Mouse (Mus musculus) cortical plate, adult 2 months (tissue): ENCODE data around the gene 1700028P14Rik. TPM values are rescaled to one million over a fixed set of nuclear protein-coding genes. Genes with fewer than 3 reads are reported as not detected.

ENCODE experiments used
- H3K27ac ChIP-seq: fragments of 200-500 bp; 2 replicates; pipeline ENCODE4 v1.5.1; 2012; ENCODE audit warnings: low read length, control low read depth, inconsistent platforms; ENCODE audit not compliant: insufficient read depth
- H3K4me1 ChIP-seq: fragments of 200-500 bp; 2 replicates; pipeline ENCODE4 v1.6.1; 2011; ENCODE audit warnings: low read length; ENCODE audit not compliant: control insufficient read depth, insufficient read depth
- H3K4me3 ChIP-seq: fragments of 200-500 bp; 2 replicates; pipeline ENCODE4 v1.5.1; 2011; ENCODE audit warnings: mild to moderate bottlenecking, low read length, control low read depth; ENCODE audit not compliant: insufficient read depth
- CTCF ChIP-seq: fragments of 200-500 bp; IDR thresholded peaks from 2 replicates; pipeline ENCODE4 v1.5.1; 2011; ENCODE audit warnings: mild to moderate bottlenecking, control low read depth, low read length; ENCODE audit not compliant: insufficient read depth; ENCODE audit errors: extremely low read depth
- POLR2A ChIP-seq: fragments of 200-500 bp; IDR thresholded peaks from 2 replicates; pipeline ENCODE4 v1.6.1; 2011; ENCODE audit warnings: mild to moderate bottlenecking, low read length, control low read depth; ENCODE audit not compliant: insufficient read depth; ENCODE audit errors: extremely low read depth
- polyA plus RNA-seq: library from polyadenylated mRNA; depleted of rRNA; stranded (reverse); fragments of >200 nt; gene quantifications from 2 replicates; pipeline ENCODE4 v1.2.3, GENCODE M21; 2012; rRNA removed

1700028P14Rik gene
- polyA plus RNA-seq, 1 experiment = 1.3 TPM

DNA sequence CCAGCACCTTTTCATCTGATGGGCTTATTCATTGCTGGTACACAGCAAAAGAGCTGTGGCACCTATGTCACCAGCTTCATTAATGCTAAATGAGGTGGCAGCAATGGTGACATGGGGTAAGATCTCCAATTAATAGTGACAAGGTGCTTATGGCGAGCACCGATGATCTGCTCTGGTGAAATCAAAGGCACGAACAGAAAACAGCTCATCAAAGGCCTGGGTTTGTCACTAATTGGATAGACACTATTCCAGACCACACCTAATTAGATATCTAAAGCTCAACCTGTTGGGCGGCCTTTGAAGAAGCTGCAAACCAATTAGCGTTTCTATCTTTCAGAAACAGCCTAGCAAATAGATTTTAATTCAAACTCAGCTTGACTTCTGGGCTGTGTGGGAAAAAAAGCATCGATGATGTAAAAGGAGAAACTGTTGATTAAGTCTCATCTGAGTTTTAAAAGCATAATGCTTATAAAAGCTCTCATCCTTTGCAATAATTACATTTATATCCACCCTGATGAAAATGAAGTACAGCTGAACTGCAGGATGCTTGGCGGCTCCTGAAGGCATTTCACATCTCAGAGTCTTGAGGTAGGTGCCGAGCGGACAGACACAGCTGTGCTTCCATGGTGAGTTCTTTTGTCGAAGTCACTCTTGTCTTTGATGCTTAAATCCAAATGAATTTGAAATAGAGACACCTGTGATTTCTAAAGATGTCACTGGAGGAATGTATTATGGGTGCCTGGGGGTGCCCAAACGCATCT, 109.2 kb downstream of the 1700028P14Rik start:
- TF ChIP-seq CTCF = no peak
- H3K4me3 ChIP-seq = no peak overlapping the region
- H3K27ac ChIP-seq = no peak overlapping the region
- peaks cover 7% of the 10 kb centered on the region for H3K4me1 ChIP-seq

GRCm38 (mm10) chr19:23542759-23543158, 109.9 kb downstream of the 1700028P14Rik start:
- H3K4me3 ChIP-seq = no peak overlapping the region
- H3K27ac ChIP-seq = no peak overlapping the region
- no peak for TF ChIP-seq POLR2A
- H3K4me1 ChIP-seq = peaks cover 7% of the 10 kb centered on the region

DNA sequence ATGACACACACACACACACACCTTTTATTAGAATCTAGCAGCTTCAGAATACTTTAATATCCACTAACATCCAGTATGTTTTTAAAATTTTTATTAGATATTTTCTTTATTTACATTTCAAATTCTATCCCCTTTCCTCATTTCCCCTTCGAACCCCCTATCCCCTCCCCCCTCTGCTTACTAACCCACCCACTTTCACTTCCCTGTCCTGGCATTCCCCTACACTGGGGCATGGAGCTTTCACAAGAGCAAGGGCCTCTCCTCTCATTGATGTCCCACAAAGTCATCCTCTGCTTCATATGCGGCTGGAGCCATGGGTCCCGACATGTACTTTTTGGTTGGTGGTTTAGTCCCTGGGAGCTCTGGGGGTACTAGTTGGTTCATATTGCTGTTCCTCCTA, 116.9 kb downstream of the 1700028P14Rik start:
- no peak overlapping the region for H3K4me3 ChIP-seq
- TF ChIP-seq CTCF = no peak
- TF ChIP-seq POLR2A = no peak
- no peak overlapping the region for H3K27ac ChIP-seq
- H3K4me1 ChIP-seq = peaks cover 1% of the 10 kb centered on the region

- Histone ChIP-seq H3K27ac (peak overlapping the region; percentile 59), H3K4me3 (no peak overlapping the region), H3K4me1 (no peaks in the 10 kb centered on the region)
- no peak for TF ChIP-seq CTCF
These were observed 120.7 kb downstream of the 1700028P14Rik start for GRCm38 (mm10) chr19:23531899-23532298.

GRCm38 (mm10) chr19:23523711-23524110, 128.9 kb downstream of the 1700028P14Rik start:
- Histone ChIP-seq H3K4me1 (peaks cover 4% of the 10 kb centered on the region; the same call in 1 of the 2 replicates), H3K27ac (no peak overlapping the region), H3K4me3 (no peak overlapping the region)
- no peak for TF ChIP-seq POLR2A
- peak; percentile 91 for TF ChIP-seq CTCF

DNA sequence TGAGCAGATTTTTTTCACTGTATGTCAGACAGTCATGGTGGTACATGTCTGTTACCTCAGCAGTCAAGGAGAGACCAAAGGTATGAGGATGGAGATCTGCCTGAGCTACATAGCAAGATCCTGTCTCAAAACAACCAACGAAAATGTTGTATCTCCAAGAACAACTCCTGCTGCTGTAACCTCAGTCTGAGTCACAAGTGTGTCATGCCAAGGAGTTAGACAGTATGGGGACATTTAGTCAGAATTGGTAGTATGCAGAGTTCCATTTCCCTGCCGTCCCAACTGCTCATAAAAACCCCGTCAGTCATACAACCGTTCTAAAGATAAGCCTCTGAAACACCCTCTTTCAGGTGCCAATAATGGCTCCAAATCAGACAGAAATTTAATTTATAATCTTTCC, 130.8 kb downstream of the 1700028P14Rik start:
- no peak overlapping the region for H3K27ac ChIP-seq
- TF ChIP-seq POLR2A (no peak), CTCF (no peak)
- peaks cover 5% of the 10 kb centered on the region; the same call in 1 of the 2 replicates for H3K4me1 ChIP-seq
- no peak overlapping the region for H3K4me3 ChIP-seq

GRCm38 (mm10) chr19:23521071-23521470, 131.5 kb downstream of the 1700028P14Rik start:
- no peak overlapping the region for H3K4me3 ChIP-seq
- no peak overlapping the region for H3K27ac ChIP-seq
- peaks cover 5% of the 10 kb centered on the region; the same call in 1 of the 2 replicates for H3K4me1 ChIP-seq
- no peak for TF ChIP-seq CTCF
- no peak for TF ChIP-seq POLR2A

- H3K4me3 ChIP-seq = no peak overlapping the region
- TF ChIP-seq POLR2A (no peak), CTCF (no peak)
- peaks cover 5% of the 10 kb centered on the region; the same call in 1 of the 2 replicates for H3K4me1 ChIP-seq
- H3K27ac ChIP-seq = no peak overlapping the region
These were observed 132.0 kb downstream of the 1700028P14Rik start for GRCm38 (mm10) chr19:23520629-23521028.

DNA sequence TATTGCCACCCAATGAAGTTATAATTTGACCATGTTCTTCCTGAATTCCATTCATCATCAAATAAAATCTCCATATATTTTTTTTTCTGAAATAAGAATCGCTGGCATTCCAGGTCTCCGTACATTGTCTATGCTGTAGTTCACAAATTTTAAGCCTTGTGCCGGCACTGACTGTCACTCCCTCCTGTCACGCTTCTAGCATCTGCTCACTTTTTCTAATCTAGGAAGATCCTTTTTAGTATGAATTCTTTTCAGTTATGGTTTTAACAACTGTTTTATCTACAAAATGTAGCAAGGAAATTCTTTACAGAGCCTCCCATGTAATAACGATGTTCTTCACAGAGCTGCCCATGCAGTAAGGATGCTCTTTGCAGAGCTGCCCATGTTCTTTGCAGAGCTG, 134.1 kb downstream of the 1700028P14Rik start:
- Histone ChIP-seq H3K4me1 (peaks cover 5% of the 10 kb centered on the region; the same call in 1 of the 2 replicates), H3K4me3 (no peak overlapping the region), H3K27ac (0 out of 2 replicates have a peak overlapping the region, but pooled peaks have one; percentile 49)
- no peak for TF ChIP-seq CTCF
- TF ChIP-seq POLR2A = no peak

DNA sequence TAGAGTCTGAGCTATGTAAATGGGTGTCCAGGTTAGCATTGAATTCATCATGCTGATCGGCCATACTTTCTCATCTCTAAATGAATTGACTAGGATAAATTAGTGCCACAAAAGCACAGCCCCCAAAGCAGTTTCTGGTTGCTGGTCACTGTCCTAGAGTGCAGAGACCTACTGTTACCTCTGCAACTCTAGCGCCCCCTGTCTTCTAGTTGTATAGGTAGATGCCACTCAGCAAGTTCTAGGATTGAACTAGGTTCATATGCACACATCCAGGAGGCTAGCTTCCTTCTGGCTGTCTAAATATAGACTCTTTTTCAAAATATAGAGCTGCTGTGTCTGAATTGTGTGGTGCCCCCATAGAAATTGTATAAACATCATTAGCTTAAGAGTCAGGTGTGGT, 141.3 kb downstream of the 1700028P14Rik start:
- TF ChIP-seq CTCF (peak; percentile 10; the same call in 1 of the 2 replicates), POLR2A (no peak)
- Histone ChIP-seq H3K4me3 (no peak overlapping the region), H3K27ac (no peak overlapping the region), H3K4me1 (no peaks in the 10 kb centered on the region; the same call in 1 of the 2 replicates)

Other genes starting within 250 kb of the 1700028P14Rik start
- gene Mamdc2, start 204.4 kb downstream of the 1700028P14Rik start, polyA plus RNA-seq = 0.89 and 0.92 TPM in 2 replicates
- 8.0 and 8.3 TPM in 2 replicates for gene Ptar1, start 34.6 kb upstream of the 1700028P14Rik start, polyA plus RNA-seq
- gene Apba1, start 106.1 kb upstream of the 1700028P14Rik start, polyA plus RNA-seq = 82.0 and 87.6 TPM in 2 replicates